Mouse (Mus musculus): ENCODE measurements around the gene Ilkap. TPM values are rescaled to one million over a fixed set of nuclear protein-coding genes. Genes with fewer than 3 reads are reported as not detected.

Ilkap gene
- 10 to 100 TPM; 60.1 to 64.3 TPM for total RNA-seq (2021)
- long read RNA-seq, experiment 1, transcript Ilkap-201 (12 exons, 1,368 nt), result major isoform, 63 of 102 reads
- long read RNA-seq, experiment 1, partial matches to known transcripts, result 9 of 102 reads
- long read RNA-seq, experiment 1, other reads (novel, unspliced or antisense), result 25 of 102 reads
- long read RNA-seq, experiment 2, transcript Ilkap-201 (12 exons, 1,368 nt), result major isoform, 47 of 85 reads
- long read RNA-seq, experiment 2, partial matches to known transcripts, result 2 of 85 reads
- long read RNA-seq, experiment 2, other reads (novel, unspliced or antisense), result 31 of 85 reads

DNA sequence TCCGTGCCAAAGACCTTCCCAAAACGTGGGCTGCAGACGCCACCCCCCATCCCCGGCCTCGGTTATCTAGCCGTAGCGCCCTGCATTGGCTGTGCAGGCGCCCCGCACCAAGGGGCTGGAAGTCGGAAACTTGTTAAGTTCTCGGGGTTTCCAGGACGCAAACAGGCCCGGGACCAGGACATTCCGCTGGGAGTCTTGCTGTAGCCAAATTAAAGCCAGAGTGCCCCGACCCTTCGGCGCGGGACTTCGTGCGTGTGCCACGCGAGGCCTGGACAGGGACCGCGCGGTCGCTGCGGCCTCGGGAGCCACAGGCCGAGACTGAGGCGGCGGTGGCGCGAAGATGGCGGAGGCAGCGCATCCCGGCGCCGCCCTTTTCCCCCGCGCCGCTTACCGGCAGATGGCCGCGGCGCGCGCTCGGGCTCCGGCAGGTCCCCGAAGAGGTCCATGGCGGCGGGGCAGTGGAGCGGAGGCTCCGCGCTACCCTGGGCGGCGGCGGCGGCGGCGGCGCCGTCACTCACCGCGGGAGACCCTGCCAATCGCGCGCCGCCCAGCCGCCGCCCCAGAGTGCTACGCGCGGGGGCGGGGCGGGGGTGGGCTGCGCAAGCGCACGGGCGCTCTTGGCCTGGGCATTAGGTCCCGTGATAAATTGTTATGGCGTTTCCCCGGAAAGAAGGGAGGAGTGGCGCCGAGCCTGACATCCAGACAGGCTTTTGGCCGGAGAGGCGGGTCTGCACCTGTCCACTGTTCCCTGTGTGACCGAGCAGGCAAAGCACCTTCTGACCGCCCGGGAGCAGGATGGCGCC, at the start of gene Ilkap:
TSS of gene Ilkap (minus strand) at position 556 of the 803 bp plus-strand sequence.
- DNase-seq (ENCODE audit: low spot score in 2 of 2), result peak; percentile 68 to 78

DNA sequence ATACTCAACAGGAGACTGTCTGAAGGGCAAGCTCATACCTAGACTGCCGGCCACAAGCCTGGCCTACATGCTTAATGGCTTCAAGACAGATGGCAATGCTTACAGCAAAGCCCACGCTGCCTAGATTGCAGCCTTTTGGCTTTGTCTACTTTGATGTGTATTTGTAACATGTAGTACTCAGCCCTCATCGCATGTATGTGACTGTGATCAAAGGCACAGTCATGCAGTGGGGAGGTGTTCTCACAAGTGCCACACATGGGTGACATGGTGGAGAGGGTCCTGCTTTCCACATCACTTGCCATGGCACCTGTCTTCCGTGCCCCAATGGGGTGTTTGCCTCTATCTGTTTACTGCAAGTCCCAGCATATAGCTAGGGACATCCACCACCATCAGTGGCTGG, 47.9 kb upstream of the Ilkap start:
- DNase-seq (ENCODE audit: low spot score in 2 of 2), result no peak

DNA sequence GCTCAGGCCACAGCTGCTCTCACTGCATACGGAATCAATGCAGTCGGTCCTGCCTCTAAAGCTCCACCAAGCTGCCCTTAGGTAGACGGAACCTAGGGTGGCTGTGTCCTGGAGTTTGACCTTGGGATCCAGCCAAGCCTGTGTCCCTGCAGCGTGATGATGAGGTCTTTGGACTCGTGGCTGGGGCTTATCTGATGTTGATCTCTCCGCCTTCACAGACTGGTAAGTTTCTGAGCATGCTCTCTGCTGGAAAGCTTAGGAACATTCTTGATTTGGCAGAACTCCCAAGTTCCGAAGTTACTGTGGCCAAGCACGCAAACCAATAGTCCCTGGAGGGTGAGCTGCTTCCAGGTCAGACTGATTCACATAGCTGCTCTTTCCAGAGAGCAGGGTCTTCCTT, 47.4 kb upstream of the Ilkap start:
- peak in 1 of 2 experiments; percentile 24 for DNase-seq (ENCODE audit: low spot score in 2 of 2)

DNA sequence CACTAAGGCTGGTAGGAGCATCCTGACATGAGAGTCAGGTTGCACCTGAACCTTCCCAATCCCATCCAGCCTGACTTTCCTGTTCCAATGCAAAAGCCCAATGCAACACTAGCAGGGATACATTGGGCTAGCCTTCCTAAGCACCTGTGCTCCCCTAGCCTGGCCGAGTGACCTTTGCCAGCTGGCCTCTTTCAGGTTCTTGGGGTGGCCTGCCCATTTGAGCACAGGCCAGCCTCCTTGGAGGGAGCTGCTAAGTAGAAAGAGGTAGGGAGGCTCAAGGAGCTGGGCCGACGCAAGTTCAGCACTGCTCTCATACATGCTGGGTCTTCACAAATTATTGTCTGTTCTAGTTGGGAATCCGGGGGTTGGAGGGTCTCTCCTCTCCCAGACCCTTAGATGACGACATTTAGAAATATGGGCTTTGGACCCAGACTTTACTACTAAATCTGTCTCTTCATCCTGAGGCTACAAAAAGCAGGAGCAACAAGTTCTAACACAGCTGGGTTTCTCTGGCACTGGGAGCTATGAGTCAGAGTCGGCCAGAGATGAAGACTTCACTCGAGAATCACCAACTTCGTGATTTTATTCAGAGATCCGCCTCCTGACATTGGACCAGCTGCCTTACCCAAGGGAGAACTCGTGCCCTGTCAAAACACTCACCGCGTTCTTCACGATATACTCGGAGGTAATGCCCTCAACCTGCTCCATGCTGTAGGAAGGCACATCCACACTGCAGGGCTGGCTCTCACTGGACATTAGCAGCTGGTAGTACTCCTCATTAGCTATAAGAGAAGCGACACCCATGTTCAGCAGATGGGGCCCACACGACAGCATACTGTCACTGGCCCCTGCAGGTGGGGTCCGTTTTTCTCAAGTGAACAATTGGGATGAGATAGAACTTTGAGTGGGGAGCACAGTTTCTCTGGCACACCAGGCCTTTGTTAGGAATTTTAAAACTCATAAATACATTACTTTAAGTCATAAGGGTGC, 46.5 kb upstream of the Ilkap start:
- peak; percentile 39 to 50 for DNase-seq (ENCODE audit: low spot score in 2 of 2)

DNA sequence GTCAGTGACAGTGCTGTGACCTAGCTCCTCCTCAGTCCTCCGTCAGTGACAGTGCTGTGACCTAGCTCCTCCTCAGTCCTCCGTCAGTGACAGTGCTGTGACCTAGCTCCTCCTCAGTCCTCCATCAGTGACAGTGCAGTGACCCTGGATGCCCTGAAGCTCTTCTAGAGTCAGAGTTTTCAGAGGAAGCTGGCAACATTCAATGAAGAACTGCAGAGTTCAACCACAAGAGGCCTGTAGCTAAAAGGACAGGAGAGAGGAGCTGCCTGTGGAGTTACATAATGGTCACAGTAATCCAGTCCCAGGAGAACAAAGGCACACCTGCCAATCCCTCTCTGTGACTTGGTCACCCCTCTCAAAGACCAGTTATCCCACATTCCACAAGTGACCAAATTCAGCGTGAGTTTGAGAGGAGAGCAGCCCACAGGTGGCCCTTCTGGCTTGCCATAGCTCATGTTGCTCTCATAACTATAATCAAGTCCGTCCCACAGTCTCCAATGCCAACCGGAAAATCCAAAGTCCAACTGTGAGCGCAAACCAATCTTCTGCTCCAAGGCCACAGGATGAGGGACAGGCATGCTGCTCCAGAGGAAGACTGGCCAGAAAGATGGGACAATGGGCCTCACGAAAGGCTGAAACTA, 43.9 kb upstream of the Ilkap start:
- no peak for DNase-seq (ENCODE audit: low spot score in 2 of 2)

DNA sequence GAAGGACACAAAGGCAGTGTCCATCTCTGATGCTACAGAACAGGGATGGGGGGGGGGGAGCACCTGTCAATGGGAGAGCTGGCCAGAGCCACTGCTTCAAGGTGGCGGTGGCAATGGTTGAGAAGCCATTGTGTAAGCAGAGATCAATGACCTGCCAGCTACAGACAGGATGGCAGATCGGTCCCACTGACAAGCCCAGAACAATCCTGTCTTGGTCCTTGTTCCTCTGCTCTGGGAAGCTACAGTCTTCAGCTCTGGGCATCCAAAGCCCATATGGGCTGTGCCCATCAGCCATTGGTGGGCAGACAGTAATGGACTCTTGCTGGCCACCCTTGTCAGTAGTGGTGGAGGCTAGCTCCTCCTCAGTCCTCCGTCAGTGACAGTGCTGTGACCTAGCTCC, 43.2 kb upstream of the Ilkap start:
- no peak for DNase-seq (ENCODE audit: low spot score in 2 of 2)

DNA sequence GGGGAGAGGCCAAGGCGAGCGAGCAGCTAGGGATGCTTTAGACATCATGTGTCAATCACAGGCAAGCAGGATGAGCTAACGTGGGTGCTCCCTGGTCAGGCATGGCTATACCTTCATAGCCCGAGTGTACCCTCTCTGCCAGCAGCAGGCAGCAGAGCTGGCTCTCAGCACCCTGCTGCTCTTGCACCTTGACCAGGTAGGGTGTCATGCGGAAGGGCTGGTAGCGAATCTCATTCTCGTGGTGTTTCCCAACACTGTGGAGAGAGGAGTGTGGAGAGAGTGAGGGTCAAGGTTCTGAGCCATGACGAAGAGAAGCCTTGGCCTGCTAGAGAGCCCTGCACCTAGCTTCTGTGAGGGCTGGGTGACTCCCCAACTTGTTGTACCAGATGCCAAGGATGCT, 41.2 kb upstream of the Ilkap start:
- no peak for DNase-seq (ENCODE audit: low spot score in 2 of 2)

DNA sequence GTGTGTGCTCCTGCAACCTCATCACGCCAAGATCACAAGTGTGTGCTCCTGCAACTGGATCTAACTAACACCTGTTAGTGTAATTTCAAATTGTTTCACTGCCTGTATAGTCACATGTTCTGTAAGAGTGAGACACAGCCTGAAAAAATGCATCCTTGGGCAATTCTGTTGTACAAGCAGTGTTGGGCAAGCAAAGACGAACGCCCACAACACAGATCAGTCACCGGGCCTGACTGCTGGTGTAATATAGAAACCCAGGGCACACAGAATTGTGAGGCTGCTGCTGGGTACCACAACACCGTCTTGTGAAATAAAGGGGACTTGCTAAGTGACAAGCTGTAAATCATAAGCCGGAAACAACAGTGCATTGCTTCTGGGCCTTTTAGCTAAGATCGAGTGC, 39.0 kb upstream of the Ilkap start:
- no peak for DNase-seq (ENCODE audit: low spot score in 2 of 2)

DNA sequence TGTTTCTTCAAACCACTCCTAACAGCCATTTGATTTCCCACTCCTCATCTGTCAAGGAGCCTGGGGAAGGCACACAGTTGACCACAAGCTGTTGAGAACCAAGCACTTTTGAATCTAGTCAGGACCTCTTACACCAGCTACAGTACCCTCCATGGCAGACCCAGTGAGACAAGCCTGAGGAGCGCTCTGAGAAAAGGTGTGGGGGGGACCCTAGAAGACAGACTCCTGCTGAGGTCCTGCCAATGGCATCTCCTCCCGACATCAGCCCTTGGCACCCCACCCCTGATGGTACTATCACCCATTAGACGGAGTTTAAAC, 38.4 kb upstream of the Ilkap start:
- no peak for DNase-seq (ENCODE audit: low spot score in 2 of 2)

DNA sequence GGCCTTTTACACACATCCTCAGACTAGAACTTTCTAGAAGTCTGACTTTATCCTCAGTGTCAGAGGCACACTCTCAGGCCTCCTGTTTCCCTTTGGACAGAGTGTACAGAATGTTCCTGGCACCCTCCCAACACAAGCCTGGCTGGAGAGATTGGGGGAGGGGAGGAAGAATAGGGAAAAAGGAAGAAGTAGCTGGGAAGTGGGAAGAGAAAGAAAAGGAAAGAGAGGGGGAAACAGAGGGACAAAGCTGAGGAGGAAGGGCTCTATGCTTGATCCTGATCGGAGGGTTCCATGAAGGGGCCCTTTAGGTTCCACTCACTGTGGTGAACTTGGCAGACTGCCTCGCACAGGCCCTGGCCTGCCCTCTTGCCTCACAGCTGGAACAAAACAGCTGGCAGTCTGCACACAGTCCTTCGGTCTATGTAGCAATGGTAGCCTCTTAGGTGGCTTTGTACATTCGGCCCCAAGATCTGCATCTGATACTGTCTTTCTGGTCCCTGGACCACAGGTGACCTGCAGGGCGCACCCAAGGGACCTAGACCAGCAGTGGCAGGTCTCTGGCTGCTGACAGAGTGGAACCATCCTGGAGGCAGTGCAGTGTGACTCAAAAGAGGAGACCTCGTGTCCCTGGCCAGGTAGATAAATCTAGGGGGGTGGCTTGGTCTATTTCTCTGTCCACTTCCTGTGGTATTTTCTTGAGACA, 37.9 kb upstream of the Ilkap start:
- peak in 1 of 2 experiments; percentile 31 for DNase-seq (ENCODE audit: low spot score in 2 of 2)

DNA sequence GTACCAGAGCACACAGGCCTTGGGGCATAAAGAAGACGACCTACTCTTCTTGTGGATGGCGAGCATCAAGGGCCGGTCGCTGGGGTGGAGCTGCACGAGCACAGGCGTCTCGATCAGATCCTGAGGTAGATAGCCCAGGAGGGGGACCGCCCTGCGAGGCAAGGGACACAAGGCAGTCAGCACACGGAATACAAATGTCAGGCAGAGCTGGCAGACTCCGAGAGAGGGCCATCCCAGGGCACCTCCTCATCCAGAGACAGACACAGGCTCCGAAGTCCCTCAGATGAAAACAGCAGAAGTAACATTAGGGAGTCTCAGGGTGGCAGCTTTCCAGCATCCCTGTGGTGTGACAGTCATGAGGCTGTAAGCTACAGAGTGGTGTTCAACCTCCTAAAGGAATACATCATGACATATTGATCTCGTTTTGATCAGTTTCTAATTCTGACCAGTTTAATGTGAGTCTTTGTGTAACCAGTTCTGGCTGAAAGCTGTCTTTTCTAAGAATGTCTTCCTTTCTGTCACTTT, 37.1 kb upstream of the Ilkap start:
- DNase-seq (ENCODE audit: low spot score in 2 of 2), result no peak

DNA sequence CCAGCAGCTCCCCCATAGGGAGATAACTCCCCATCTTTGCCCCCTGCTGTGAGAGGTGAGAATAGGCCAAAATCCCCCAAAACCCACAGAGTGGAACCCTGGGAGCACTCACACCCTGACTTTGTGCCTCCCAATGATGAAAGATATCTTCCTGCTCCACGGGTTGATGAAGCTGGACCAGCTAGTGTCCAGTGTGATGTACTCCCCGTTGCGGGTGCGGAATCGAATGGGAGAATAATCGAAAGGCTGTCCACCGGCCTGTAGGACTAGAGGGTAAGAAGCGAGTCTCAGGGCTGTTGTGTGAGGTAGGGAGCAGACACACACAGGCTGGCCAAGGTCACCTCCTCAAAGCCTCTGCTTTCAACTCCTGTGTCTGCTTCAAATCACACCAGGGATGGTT, 36.3 kb upstream of the Ilkap start:
- DNase-seq (ENCODE audit: low spot score in 2 of 2), result no peak

DNA sequence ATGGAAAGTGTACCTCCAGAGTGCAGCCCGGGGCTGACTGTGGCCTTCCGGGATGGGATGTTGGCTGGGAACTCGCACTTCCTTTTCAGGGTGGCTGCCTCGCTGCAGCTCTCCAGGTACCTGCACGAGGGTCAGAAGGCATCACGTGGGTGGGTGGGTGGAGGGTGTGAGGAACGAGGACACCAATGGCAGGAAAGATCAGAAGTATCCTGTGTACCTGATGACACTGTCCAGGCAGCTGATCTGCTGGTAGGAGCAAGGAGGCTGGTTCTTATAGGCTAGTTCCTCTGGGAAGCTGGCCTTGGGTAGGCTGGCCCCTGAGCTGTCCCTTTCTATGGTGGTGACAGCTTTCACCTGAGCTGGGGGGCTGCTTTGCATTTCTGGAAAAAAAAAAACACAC, 32.1 kb upstream of the Ilkap start:
- no peak for DNase-seq (ENCODE audit: low spot score in 2 of 2)

DNA sequence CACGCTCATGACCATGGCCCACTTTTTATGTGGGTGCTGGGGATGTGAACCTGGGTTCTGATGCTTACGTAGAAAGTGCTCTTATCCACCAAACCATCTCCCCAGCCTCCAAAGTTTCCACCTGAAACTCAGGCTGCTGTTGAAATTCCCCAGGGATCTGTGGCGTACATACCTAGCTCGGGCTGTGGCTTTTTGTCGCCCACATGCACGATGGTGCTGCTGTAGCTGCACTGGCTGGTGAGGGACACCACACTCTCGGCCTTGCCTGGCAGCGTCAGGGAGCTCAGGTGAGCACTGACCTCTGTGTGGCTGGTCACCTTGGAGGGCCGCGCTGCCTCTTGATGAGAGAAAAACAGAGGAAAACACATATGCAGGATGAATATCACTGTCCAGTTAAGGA, 30.6 kb upstream of the Ilkap start:
- no peak for DNase-seq (ENCODE audit: low spot score in 2 of 2)

DNA sequence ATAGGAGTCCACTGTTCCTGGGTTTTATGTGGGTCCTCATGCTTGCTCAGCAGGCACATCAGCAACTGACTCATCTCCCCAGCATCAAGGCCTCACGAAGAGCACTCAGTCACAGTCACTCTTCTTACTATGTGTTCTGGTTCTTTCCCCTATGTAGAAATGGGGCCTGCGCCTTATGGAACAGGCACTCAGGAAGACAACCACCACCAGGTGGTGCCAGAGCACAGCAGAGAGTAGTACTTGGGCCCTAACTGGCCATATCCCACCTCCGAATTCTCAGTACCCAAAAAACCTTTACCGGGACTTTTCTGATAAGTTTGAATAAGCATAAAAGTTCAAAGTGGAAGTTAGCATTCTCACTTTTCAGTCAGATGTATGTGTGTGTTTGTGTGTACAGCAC, 30.0 kb upstream of the Ilkap start:
- peak; percentile 78 to 85 for DNase-seq (ENCODE audit: low spot score in 2 of 2)

DNA sequence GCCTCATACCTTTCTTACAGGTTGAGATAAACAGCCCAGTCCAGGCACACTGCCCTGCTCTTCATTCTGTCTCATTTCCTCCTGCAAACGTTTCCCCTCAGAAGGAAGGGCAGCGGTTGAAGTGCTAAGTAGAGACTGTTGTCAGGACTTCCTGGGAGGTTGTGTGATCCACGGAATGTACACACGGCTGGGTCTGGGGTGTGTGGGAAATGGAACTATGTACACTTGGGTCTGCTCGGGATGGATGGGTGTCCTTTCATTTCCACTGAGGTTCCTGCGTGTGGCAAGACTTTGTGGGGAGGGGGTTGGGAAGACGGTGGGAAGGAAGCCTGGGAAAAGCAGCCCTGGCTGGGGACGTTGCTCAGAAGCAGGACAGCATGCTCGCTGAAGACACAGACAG, 27.8 kb upstream of the Ilkap start:
- no peak for DNase-seq (ENCODE audit: low spot score in 2 of 2)

DNA sequence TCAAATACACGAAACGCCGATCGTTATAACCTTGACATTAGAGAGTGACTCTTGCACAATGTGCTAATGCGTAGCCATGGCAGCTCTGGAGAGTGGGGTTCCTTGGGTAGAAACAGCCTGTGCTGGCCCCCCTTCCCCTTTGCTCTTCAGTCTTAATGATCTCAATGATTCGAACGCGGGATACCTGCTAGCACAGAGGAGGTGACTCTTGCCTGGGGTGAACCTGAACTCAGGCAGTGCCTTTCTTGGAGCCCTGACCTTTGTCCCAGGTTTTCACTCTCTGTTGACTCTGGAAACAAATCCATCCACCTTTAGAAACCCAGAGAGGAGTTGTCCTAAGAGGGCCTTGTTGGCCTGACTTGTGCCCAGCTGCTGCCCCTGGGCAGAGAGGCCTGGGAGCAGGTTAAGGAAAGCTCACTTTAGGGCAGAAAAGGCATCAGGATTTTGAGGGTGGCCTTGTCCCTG, 22.0 kb upstream of the Ilkap start:
- DNase-seq (ENCODE audit: low spot score in 2 of 2), result no peak

DNA sequence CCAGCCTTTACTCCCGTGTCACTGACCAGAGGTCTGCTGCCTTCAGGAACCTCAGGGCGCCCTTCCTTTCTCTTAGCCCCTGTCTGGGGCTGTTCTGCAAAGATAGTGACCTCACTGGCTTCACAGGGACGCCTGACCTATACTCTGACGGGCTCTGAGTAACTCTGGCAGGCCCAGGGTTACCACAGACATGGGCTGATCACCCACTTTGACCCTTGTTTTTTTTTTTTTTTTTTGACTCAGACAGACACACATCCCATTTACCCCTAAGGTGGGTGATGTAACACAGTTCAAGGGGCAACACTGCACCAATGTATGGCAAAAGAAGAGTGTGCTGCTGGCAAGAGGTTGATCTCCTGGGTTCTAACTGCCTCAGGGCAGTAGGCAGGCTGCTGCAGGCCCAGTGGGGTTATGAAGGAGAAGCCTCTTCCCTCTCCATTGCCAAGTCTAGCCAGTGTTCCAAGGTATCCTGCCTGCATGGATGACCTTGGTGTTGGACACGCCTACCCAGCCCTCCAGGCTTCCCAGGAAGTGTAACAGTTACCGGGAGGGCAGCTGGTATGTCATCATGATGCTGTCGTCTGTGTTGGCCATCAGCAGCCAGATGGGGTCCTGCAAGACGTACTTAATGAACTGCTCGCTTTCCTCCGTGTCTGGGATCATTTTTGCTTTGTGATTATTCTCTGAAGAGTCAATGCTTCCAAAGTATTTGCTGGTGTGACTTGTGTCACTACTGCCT, 21.4 kb upstream of the Ilkap start:
- DNase-seq (ENCODE audit: low spot score in 2 of 2), result no peak

DNA sequence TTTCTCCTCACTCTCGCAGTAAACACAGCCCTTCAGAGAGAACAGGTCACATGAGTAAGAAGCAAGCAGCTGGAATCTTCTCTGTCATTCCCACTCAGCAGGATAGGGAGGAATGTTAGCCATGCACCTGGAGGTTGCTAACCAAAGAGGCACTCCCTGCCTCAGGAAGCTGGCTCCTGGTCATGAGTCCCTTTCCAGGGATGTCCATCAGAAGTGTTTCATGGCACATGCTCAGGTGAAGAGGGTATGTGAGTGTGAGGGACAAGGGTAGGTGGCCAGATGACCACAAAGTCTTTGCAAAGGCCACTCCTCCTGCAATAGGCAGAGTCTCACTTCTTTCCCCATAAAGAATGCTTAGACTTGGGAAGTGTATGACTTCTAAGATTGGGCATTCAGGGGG, 19.4 kb upstream of the Ilkap start:
- no peak for DNase-seq (ENCODE audit: low spot score in 2 of 2)

DNA sequence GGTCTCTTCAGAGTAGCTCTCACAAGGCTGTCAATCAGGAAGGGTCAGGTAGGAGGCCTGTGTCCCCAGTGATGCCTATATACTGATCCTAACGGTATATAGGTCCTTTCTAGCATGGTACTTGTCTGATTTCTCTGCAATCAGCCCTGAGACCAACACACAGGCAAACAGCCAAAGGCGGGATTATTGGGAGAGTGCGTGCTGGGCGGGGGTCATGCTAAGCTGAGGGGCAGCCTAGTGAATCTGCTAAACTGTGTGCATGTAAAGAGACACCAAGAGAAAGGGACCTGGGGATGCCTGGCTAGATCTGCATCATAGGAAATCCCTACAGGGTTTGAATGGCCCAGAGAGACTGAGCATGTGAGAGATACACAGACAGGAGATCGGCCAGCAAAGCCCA, 16.7 kb upstream of the Ilkap start:
- DNase-seq (ENCODE audit: low spot score in 2 of 2), result no peak

All from left cerebral cortex, adult 18-20 months (tissue).